Mouse (Mus musculus): Measurements from ENCODE around the gene Mia2. TPM values are rescaled to one million over a fixed set of nuclear protein-coding genes. Genes with fewer than 3 reads are reported as not detected.
A peak's percentile ranks its signal among the peaks of the same experiment; 100 is the strongest.

The Mia2 gene
- polyA plus RNA-seq, 1 experiment from 2014 or later = 37.2 TPM

DNA sequence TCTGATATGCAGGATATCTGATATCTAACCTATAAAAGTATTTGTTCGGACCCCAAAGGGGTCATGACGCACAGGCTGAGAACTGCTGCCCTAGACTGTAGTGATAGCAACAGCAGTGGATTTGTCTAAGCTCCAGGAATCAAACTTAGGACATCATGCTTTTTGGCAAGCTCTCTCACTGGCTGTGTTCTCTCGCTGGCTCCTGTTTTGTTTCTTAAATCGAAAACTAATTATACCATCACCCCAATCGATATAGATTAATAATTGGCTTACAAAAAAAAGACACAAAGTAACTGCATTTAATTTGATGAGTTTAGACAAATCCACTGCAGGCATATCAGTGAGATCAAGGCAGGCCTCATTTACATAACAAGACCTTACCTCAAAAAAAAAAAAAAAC is 10.9 kb downstream of the Mia2 start:
- H3K4me1 ChIP-seq = no peaks in the 10 kb centered on the region
- H3K36me3 ChIP-seq = no peaks in the 10 kb centered on the region
- no peak for ATAC-seq (replicated peaks)
- 64% methylated on average over 5 of the region's 5 CpGs for WGBS
- no peak overlapping the region for H3K4me3 ChIP-seq
- no peaks in the 10 kb centered on the region for H3K9me3 ChIP-seq
- no peak overlapping the region for H3K9ac ChIP-seq (replicated peaks)
- H3K27ac ChIP-seq (replicated peaks) = no peak overlapping the region
- no peaks in the 10 kb centered on the region for H3K27me3 ChIP-seq
- no peak overlapping the region for H3K4me2 ChIP-seq (replicated peaks)

DNA sequence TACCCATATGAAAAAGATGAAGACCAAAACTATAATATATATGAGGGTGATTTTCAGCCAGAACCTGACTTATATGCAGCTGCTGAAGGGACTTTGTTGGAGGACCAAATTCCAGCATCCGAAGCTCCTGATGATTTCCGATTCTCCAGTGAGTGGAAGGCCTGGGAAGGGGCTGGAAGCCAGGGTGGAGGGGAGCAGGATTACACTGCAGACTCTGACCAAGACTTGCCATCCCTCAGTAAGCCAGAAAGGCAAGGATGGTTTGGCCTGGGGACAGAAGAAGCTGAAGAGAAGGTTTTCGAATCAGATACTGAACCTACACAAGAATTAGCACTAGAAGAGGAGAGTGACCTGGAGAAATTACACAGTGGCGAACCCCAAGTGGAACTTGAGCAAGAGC is 12.3 kb downstream of the Mia2 start:
- Histone ChIP-seq H3K9ac (replicated peaks) (no peak overlapping the region), H3K36me3 (no peaks in the 10 kb centered on the region), H3K27me3 (no peaks in the 10 kb centered on the region), H3K4me3 (no peak overlapping the region), H3K9me3 (no peaks in the 10 kb centered on the region), H3K27ac (replicated peaks) (no peak overlapping the region), H3K4me1 (no peaks in the 10 kb centered on the region), H3K4me2 (replicated peaks) (no peak overlapping the region)
- WGBS = 90% methylated on average over 4 of the region's 4 CpGs
- ATAC-seq (replicated peaks) = no peak

DNA sequence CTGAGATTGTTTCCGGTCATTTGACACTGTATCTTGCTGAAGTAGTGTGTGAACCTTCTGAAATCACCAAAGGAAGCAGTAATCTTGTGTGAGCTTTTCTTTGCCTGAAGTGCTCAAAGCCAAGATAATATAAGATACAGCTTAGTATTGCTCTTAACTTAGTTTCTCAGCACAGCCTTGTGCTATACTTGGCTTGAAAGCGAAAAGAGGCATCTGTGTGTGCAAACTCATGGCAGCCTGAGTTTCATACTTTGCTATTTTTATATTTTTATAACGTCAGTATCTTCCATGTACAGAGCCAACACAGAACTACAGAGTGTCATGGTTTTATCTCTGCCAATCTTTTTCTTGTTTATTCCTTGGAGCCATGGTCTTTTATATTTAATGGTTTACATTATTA is 21.6 kb downstream of the Mia2 start:
- ATAC-seq (replicated peaks) = 0 out of 2 replicates have a peak, but pooled peaks have one; percentile 64
- H3K9ac ChIP-seq (replicated peaks) = no peak overlapping the region
- no peaks in the 10 kb centered on the region for H3K9me3 ChIP-seq
- no peak overlapping the region for H3K4me2 ChIP-seq (replicated peaks)
- no peaks in the 10 kb centered on the region for H3K4me1 ChIP-seq
- no peak overlapping the region for H3K27ac ChIP-seq (replicated peaks)
- no peak overlapping the region for H3K4me3 ChIP-seq
- 83% methylated on average over 3 of the region's 3 CpGs for WGBS
- no peaks in the 10 kb centered on the region for H3K27me3 ChIP-seq
- no peaks in the 10 kb centered on the region for H3K36me3 ChIP-seq

DNA sequence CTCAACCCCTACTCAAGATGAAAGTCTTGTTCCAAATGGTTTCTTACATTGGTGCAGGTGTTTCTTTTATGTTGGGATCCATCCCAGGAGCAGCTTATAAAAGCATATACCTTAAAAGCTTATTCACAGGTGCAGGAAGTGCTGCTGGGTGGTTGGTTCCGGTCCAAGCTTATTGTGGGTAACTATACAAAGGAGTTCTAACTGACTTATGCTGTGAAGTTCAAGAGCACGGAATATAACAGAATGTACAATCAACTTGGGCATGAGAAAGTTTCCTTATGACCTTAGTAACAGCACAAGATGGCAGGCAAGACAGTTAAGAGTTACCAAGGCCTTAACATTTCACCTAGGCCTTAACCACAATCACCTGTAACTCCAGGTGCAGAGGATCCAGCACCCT is 29.8 kb downstream of the Mia2 start:
- Histone ChIP-seq H3K9me3 (no peaks in the 10 kb centered on the region), H3K27me3 (no peaks in the 10 kb centered on the region), H3K36me3 (no peaks in the 10 kb centered on the region), H3K4me3 (no peak overlapping the region), H3K9ac (replicated peaks) (no peak overlapping the region), H3K27ac (replicated peaks) (no peak overlapping the region), H3K4me2 (replicated peaks) (no peak overlapping the region), H3K4me1 (peaks cover 16% of the 10 kb centered on the region)
- no peak for ATAC-seq (replicated peaks)
- WGBS = 88% methylated on average over 2 of the region's 2 CpGs

DNA sequence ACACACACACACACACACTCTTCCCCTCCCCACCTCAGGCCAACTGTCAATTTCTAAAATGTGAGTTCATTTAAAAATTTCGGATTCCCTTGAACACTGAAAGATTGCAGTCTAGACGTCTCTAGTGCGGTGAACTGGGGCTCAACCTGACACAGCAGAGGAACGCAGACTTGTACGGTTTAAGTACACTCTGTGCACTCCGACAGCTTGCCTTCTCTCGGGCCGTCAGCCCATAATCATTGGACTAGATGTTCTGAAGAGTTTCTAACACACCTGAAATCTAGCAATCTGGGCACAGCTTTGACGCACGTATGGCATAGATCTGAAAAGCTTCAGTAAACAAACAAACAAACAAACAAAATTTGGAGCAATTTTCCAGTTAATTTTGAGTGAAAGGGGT is 32.9 kb downstream of the Mia2 start:
- no peaks in the 10 kb centered on the region for H3K36me3 ChIP-seq
- H3K4me2 ChIP-seq (replicated peaks) = no peak overlapping the region
- H3K27ac ChIP-seq (replicated peaks) = no peak overlapping the region
- H3K9me3 ChIP-seq = no peaks in the 10 kb centered on the region
- no peaks in the 10 kb centered on the region for H3K27me3 ChIP-seq
- 81% methylated on average over 10 of the region's 10 CpGs for WGBS
- no peak overlapping the region for H3K4me3 ChIP-seq
- peaks cover 34% of the 10 kb centered on the region for H3K4me1 ChIP-seq
- ATAC-seq (replicated peaks) = no peak
- H3K9ac ChIP-seq (replicated peaks) = no peak overlapping the region

DNA sequence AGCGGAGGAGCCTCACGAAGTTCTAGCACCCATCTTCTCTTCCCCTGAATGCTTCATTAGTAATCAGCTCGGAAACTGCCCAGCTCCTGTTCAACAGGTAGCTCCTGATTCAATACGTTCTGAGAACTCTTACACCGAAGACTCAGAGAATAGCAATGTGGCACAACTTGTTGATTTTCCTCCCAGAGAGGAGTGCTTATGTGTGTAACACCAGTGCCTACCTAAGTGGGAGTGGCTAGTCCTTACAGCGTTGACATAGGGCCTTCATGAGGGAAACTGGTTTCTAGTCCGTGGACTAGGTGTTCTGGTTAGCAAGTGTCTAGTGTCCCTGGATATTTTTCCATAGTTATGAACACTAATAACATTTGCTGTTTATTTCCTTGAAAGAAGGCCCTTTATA is 33.4 kb downstream of the Mia2 start:
- H3K4me2 ChIP-seq (replicated peaks) = peak overlapping the region; percentile 84
- H3K9me3 ChIP-seq = no peaks in the 10 kb centered on the region
- H3K27ac ChIP-seq (replicated peaks) = no peak overlapping the region
- H3K4me3 ChIP-seq = 0 out of 2 replicates have a peak overlapping the region, but pooled peaks have one; percentile 5
- WGBS = 46% methylated on average over 7 of the region's 7 CpGs
- H3K9ac ChIP-seq (replicated peaks) = no peak overlapping the region
- H3K36me3 ChIP-seq = no peaks in the 10 kb centered on the region
- peaks cover 34% of the 10 kb centered on the region for H3K4me1 ChIP-seq
- ATAC-seq (replicated peaks) = no peak
- no peaks in the 10 kb centered on the region for H3K27me3 ChIP-seq

DNA sequence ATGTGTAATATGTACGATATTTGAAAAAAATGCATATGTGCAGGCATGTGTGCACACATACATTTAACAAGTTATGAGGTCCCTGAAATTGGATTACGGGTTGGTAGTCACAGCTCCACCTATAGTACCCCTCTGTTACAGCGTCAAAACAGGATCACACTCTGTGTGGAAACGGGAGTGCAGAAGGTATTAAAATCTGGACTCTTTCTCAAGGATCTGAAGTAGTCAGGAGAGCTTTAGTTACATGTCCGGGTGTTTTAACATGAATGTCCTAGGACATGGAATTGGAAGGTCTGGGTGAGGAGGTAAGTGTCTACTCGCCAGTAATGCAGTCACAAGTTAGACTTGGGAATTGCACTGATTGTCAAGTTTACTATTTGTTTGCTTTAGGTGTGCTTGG is 34.0 kb downstream of the Mia2 start:
- Histone ChIP-seq H3K27ac (replicated peaks) (peak overlapping the region; percentile 65), H3K4me3 (peak overlapping the region; percentile 86), H3K4me2 (replicated peaks) (peak overlapping the region; percentile 84), H3K9ac (replicated peaks) (0 out of 2 replicates have a peak overlapping the region, but pooled peaks have one; percentile 32), H3K9me3 (no peaks in the 10 kb centered on the region), H3K4me1 (peaks cover 34% of the 10 kb centered on the region), H3K27me3 (no peaks in the 10 kb centered on the region), H3K36me3 (no peaks in the 10 kb centered on the region)
- 6% methylated on average over 6 of the region's 6 CpGs for WGBS
- 0 out of 2 replicates have a peak, but pooled peaks have one; percentile 27 for ATAC-seq (replicated peaks)

DNA sequence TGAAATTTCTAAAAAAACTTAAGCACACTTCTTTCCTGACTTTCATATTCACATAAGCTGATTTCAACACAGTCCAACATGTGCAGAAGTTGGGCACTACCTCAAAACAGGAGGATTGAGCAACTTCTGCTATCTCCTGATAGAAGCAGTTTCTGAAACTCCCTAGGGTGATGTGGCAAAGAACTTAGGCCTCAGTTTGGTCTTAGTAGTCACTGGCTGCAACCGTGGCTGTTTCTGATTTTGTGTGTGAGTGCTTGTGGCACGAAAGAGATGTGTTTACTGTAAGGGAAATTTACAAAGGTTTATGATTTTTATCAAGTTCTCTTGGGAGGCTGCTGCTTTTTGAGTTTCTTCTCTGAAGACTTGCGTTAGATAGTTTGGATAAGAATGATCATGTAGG is 34.6 kb downstream of the Mia2 start:
- H3K4me2 ChIP-seq (replicated peaks) = peak overlapping the region; percentile 84
- 6% methylated on average over 3 of the region's 3 CpGs for WGBS
- H3K9ac ChIP-seq (replicated peaks) = peak overlapping the region; percentile 82
- H3K27me3 ChIP-seq = no peaks in the 10 kb centered on the region
- no peaks in the 10 kb centered on the region for H3K36me3 ChIP-seq
- ATAC-seq (replicated peaks) = no peak
- no peaks in the 10 kb centered on the region for H3K9me3 ChIP-seq
- H3K4me1 ChIP-seq = peaks cover 34% of the 10 kb centered on the region
- peak overlapping the region; percentile 91 for H3K27ac ChIP-seq (replicated peaks)
- H3K4me3 ChIP-seq = peak overlapping the region; percentile 86

DNA sequence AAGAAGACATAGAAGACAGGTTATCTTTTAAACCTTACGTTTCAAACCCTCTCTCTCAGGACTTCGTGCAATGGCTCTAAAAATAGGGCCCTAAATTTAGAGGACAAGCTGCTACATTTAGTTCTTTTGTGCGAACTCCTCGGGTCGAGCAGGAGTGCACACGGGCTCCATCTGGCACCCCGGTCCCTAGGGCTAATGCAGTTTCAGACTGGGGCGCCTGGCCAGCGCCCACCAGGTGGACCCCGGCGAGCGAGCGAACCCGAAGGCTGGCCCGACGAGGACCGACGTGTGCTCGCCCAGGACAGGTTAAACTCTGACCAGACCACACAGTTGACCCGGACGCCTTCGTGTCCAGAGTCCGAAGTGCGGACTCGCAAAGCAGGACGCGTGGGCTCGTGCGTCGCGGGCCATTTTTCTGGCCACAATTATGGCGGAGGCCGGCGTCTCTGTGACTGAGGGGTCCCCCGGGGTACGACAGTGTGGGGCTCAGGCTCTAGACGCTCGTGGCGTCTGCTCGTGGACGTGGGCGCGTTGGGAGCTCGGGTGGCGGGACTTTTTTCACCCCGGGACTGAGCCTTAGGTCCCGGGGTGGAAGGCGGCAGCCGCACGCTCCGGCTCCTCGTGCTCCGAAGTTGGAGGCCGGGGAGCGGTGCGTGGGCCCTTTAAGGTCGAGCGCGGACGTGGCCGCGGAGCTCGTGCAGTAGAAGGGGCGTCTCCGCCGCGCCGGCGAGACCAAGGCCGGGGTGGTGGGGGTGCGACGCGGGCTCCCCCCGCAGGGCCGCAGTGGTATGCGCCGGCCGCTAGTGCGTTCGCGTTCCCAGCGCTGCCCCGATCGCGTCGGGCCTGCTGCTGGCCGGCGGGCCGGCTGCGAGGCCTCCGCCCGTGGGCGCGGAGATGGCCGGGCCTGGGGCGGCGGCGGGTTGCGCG is 35.3 kb downstream of the Mia2 start:
- Histone ChIP-seq H3K9ac (replicated peaks) (peak overlapping the region; percentile 82), H3K9me3 (no peaks in the 10 kb centered on the region), H3K27ac (replicated peaks) (peak overlapping the region; percentile 91), H3K36me3 (no peaks in the 10 kb centered on the region), H3K27me3 (no peaks in the 10 kb centered on the region), H3K4me2 (replicated peaks) (peak overlapping the region; percentile 84), H3K4me1 (peaks cover 34% of the 10 kb centered on the region), H3K4me3 (peak overlapping the region; percentile 86)
- under 1% methylated on average over 93 of the region's 100 CpGs for WGBS
- peak; percentile 98 for ATAC-seq (replicated peaks)

DNA sequence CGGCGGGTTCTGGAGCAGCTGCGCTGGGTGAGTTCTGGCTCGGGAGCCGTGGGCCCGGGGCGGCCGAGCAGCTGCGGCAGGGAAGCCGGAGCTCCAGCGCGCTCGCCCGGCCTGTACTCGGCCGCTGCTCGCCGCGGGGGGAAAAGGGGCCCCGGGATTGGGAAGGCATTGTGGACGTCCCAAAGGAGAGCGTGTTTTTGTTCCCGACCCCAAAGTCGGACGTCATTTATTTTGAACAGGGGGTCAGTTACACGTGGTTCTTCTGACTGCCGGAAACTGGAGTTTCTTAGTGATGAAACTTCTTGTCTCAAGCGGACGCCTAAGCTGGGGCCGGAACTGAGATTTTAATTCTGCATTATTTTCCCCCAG is 36.0 kb downstream of the Mia2 start:
- peak; percentile 74; the same call in 1 of the 2 replicates for ATAC-seq (replicated peaks)
- Histone ChIP-seq H3K4me3 (peak overlapping the region; percentile 86), H3K27ac (replicated peaks) (peak overlapping the region; percentile 91), H3K4me1 (peaks cover 34% of the 10 kb centered on the region), H3K9me3 (no peaks in the 10 kb centered on the region), H3K9ac (replicated peaks) (peak overlapping the region; percentile 82), H3K4me2 (replicated peaks) (peak overlapping the region; percentile 50), H3K36me3 (no peaks in the 10 kb centered on the region), H3K27me3 (no peaks in the 10 kb centered on the region)
- WGBS = under 1% methylated on average over 30 of the region's 30 CpGs

DNA sequence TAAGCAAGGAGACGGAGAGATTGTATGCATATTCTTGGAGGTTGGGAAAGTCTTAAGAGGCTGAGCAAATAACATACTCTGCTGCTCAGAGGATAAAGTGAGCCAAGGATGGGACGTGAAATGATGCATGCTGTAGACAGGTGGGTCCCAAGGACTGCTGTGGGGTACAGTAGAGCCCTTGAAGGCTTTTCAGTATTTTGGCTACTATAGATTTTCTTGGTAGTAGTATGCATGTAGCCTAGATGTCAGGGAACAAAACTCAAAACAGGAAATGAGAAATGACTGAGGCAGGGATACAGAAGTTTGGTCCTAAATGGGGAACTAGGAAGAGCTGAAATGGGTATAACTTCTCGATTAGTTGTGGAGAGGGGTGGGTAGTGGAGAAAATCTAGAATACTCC is 36.9 kb downstream of the Mia2 start:
- Histone ChIP-seq H3K4me3 (peak overlapping the region; percentile 86), H3K9me3 (no peaks in the 10 kb centered on the region), H3K36me3 (no peaks in the 10 kb centered on the region; the same call in 1 of the 2 replicates), H3K27ac (replicated peaks) (no peak overlapping the region), H3K27me3 (no peaks in the 10 kb centered on the region), H3K4me2 (replicated peaks) (peak overlapping the region; percentile 50), H3K4me1 (peaks cover 34% of the 10 kb centered on the region), H3K9ac (replicated peaks) (peak overlapping the region; percentile 19)
- ATAC-seq (replicated peaks) = no peak
- 44% methylated on average over 3 of the region's 3 CpGs for WGBS

DNA sequence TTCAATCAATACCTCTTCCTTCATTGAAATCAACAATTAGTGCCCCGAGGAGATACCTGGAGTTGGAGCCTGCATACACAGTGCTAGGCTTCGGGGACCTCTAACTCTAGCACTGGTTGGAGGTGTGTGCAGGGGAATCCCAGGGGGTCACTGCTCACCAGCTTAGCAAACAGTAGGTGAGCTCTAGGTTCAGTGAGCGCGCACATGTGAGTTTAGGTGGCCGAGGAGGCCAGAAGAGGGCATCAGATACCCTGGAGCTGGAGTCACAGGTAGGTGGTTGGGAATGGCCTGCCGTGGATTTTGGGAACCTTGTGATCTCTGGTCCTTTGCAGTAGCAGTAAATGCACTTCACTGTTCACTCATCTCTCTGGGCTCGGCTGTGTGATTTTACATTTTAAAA is 37.3 kb downstream of the Mia2 start:
- WGBS = 83% methylated on average over 7 of the region's 7 CpGs
- Histone ChIP-seq H3K9ac (replicated peaks) (no peak overlapping the region), H3K4me2 (replicated peaks) (no peak overlapping the region), H3K27ac (replicated peaks) (no peak overlapping the region), H3K9me3 (no peaks in the 10 kb centered on the region), H3K4me3 (no peak overlapping the region), H3K4me1 (peaks cover 34% of the 10 kb centered on the region), H3K36me3 (no peaks in the 10 kb centered on the region; the same call in 1 of the 2 replicates), H3K27me3 (no peaks in the 10 kb centered on the region)
- no peak for ATAC-seq (replicated peaks)
